Mouse (Mus musculus): ENCODE results near the gene Tas2r110. TPM values are rescaled to one million over a fixed set of nuclear protein-coding genes. Genes with fewer than 3 reads are reported as not detected.

Gene Tas2r110
- polyA plus RNA-seq (2012; rRNA removed) = not detected in 2 replicates

DNA sequence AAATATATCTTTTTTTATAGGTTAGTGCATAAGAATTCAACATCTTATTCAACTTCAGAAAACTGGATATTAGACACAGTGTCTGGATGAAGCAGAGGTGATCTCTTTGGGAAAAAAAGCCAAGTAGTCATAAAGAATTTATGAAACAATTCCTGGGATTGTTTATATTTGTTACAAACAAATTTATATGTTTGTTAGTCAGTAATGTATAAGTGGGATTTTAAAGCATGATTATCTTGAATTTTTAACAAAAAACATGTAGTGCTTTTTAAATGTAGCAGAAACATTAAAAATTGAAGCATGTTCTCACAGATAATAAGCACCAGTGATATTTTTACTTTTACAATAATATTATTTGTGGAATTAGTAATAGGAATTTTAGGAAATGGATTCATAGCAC lies at the start of gene Tas2r110:
Gene Tas2r110 (plus strand): TSS at position 301 of the 400 bp plus-strand sequence.
- no peak for DNase-seq (ENCODE audit: low read depth, low spot score)

DNA sequence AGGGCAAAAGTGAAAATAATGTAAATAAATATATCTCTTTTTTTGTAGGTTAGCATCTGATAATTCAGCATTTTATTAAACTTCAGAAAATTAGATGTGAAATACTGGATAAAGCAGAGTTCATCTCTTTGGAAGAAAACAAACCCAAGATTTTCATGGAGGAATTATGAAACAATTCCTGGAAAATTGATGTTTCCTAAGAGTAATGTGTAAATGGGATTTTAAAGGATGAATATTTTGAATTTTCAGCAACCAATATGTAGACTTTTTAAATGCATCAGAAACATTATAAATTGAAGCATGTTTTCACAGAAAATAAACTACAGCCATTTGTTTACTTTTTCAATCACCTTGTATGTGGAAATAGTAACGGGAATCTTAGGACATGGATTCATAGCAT lies 21.0 kb upstream of the Tas2r110 start, which contains the start of gene Tas2r123:
Gene Tas2r123 (plus strand): TSS at position 301 of the 400 bp plus-strand sequence.
- 77% methylated on average over 1 of the region's 1 CpGs for WGBS
- no peak for DNase-seq (ENCODE audit: low read depth, low spot score)

DNA sequence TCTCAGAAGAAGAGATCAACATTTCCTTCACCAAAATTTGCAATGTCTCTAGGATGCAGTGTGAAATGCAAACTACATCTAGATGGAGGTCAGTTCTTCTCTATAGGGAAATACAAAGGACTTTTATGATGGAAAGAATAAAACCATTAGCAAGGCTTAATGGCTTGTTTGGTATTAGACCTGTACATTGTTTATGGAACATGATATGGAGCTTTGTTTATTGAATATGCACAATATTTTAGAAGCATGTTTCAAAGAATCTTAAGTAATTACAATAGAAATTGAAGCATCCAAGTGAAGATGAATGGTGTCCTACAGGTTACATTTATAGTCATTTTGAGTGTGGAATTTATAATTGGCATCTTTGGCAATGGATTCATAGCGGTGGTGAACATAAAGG lies 12.7 kb upstream of the Tas2r110 start, which contains the start of gene Tas2r116:
Gene Tas2r116 (plus strand): TSS at position 301 of the 400 bp plus-strand sequence.
- DNase-seq (ENCODE audit: low read depth, low spot score) = no peak
- 71% methylated on average over 1 of the region's 1 CpGs for WGBS

DNA sequence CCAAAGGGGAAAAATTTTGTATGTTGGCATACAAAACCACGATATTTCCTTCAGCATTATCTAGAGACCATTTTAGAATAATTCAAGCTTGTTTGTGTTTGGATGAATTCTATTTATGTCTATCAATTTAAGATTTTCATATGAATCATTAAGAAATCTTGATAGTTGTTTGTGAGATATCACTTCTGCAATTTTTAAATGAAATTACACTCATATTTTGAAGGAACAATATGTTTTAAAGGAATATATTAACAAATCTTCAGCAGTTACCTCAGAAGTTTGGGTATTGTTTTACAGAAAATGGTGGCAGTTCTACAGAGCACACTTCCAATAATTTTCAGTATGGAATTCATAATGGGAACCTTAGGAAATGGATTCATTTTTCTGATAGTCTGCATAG lies 24.9 kb downstream of the Tas2r110 start, which contains the start of gene Tas2r113:
Gene Tas2r113 (plus strand): TSS at position 301 of the 400 bp plus-strand sequence.
- DNase-seq (ENCODE audit: low read depth, low spot score) = no peak
- WGBS = 63% methylated on average over 1 of the region's 1 CpGs

DNA sequence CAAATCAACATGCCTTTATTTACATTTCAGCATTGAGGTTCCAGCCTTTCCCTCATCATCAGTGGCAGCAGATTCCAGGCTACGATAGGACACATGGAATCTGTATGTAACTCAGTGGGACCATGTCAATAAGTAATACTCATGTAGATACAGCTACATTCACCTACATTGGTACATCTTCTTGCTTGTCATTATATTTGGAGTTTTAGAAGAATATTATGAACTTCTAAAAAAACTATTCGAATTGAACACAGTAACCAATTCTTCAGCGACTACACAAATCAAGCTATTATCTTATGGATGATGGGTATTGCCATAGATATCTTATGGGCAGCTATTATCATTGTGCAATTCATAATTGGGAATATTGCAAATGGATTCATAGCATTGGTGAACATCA lies 41.5 kb downstream of the Tas2r110 start, which contains the start of gene Tas2r125:
Gene Tas2r125 (plus strand): TSS at position 301 of the 400 bp plus-strand sequence.
- 79% methylated on average over 3 of the region's 3 CpGs for WGBS
- DNase-seq (ENCODE audit: low read depth, low spot score) = no peak

Other genes starting within 250 kb of the Tas2r110 start
- not detected in 2 replicates for gene A630073D07Rik, start 216.5 kb upstream of the Tas2r110 start, polyA plus RNA-seq (2012; rRNA removed)
- gene Tas2r120, start 211.1 kb upstream of the Tas2r110 start, polyA plus RNA-seq (2012; rRNA removed) = not detected in 2 replicates
- gene Tas2r121, start 167.0 kb upstream of the Tas2r110 start, polyA plus RNA-seq (2012; rRNA removed) = not detected in 2 replicates
- not detected in 2 replicates for gene Tas2r122, start 156.1 kb upstream of the Tas2r110 start, polyA plus RNA-seq (2012; rRNA removed)
- not detected in 2 replicates for gene Tas2r115, start 130.0 kb upstream of the Tas2r110 start, polyA plus RNA-seq (2012; rRNA removed)
- not detected in 2 replicates for gene Tas2r124, start 113.3 kb upstream of the Tas2r110 start, polyA plus RNA-seq (2012; rRNA removed)
- not detected in 2 replicates for gene Tas2r102, start 105.9 kb upstream of the Tas2r110 start, polyA plus RNA-seq (2012; rRNA removed)
- gene Tas2r136, start 89.8 kb upstream of the Tas2r110 start, polyA plus RNA-seq (2012; rRNA removed) = not detected in 2 replicates
- gene Tas2r117, start 65.2 kb upstream of the Tas2r110 start, polyA plus RNA-seq (2012; rRNA removed) = not detected in 2 replicates
- not detected in 2 replicates for gene Tas2r123, start 20.9 kb upstream of the Tas2r110 start, polyA plus RNA-seq (2012; rRNA removed)
- not detected in 2 replicates for gene Tas2r116, start 12.6 kb upstream of the Tas2r110 start, polyA plus RNA-seq (2012; rRNA removed)
- not detected in 2 replicates for gene Tas2r113, start 25.0 kb downstream of the Tas2r110 start, polyA plus RNA-seq (2012; rRNA removed)
- not detected in 2 replicates for gene Tas2r125, start 41.6 kb downstream of the Tas2r110 start, polyA plus RNA-seq (2012; rRNA removed)
- gene Tas2r129, start 83.1 kb downstream of the Tas2r110 start, polyA plus RNA-seq (2012; rRNA removed) = not detected in 2 replicates
- not detected in 2 replicates for gene Tas2r131, start 89.9 kb downstream of the Tas2r110 start, polyA plus RNA-seq (2012; rRNA removed)
- not detected in 2 replicates for gene Tas2r109, start 113.0 kb downstream of the Tas2r110 start, polyA plus RNA-seq (2012; rRNA removed)
- gene Tas2r103, start 169.1 kb downstream of the Tas2r110 start, polyA plus RNA-seq (2012; rRNA removed) = not detected in 2 replicates
- not detected in 2 replicates for gene Tas2r140, start 187.8 kb downstream of the Tas2r110 start, polyA plus RNA-seq (2012; rRNA removed)
- gene Smim10l1, start 236.9 kb downstream of the Tas2r110 start, polyA plus RNA-seq (2012; rRNA removed) = 20.6 and 29.5 TPM in 2 replicates